Mouse (Mus musculus): ENCODE measurements around the gene C1qb. TPM values are rescaled to one million over a fixed set of nuclear protein-coding genes. Genes with fewer than 3 reads are reported as not detected.

Gene C1qb
- polyA plus RNA-seq, 1 experiment from 2014 or later, result 81.2 TPM

- Histone ChIP-seq H3K27me3 (replicated peaks; ENCODE audit: control insufficient read depth, insufficient read depth, low read length) (peaks cover 91% of the 10 kb centered on the region), H3K36me3 (ENCODE audit: control insufficient read depth, insufficient read depth, low read length) (no peaks in the 10 kb centered on the region), H3K27ac (ENCODE audit: low read depth, low read length) (no peak overlapping the region), H3K9me3 (ENCODE audit: control insufficient read depth, low read length) (no peaks in the 10 kb centered on the region), H3K4me3 (ENCODE audit: low read depth, low read length) (peak overlapping the region; percentile 71), H3K4me2 (peak overlapping the region; percentile 82), H3K9ac (ENCODE audit: low read depth, low read length) (peak overlapping the region; percentile 60), H3K4me1 (replicated peaks; ENCODE audit: control insufficient read depth, insufficient read depth, low read length) (peaks cover 17% of the 10 kb centered on the region)
- 1% methylated on average over 73 of the region's 76 CpGs for WGBS
- no peak for ATAC-seq (replicated peaks; ENCODE audit: low FRiP score)
- DNase-seq (ENCODE audit: low spot score), result no peak
Measured at GRCm38 (mm10) chr4:136834815-136835620, 51.0 kb downstream of the C1qb start.

- H3K4me2 ChIP-seq, result peak overlapping the region; percentile 82
- H3K27me3 ChIP-seq (replicated peaks; ENCODE audit: control insufficient read depth, insufficient read depth, low read length), result peaks cover 92% of the 10 kb centered on the region
- no peak overlapping the region for H3K9ac ChIP-seq (ENCODE audit: low read depth, low read length)
- no peak for ATAC-seq (replicated peaks; ENCODE audit: low FRiP score)
- no peak for DNase-seq (ENCODE audit: low spot score)
- WGBS, result 7% methylated on average over 12 of the region's 12 CpGs
- H3K36me3 ChIP-seq (ENCODE audit: control insufficient read depth, insufficient read depth, low read length), result no peaks in the 10 kb centered on the region
- H3K4me3 ChIP-seq (ENCODE audit: low read depth, low read length), result peak overlapping the region; percentile 71; the same call in 1 of the 2 replicates
- no peaks in the 10 kb centered on the region for H3K9me3 ChIP-seq (ENCODE audit: control insufficient read depth, low read length)
- H3K27ac ChIP-seq (ENCODE audit: low read depth, low read length), result no peak overlapping the region
- H3K4me1 ChIP-seq (replicated peaks; ENCODE audit: control insufficient read depth, insufficient read depth, low read length), result peaks cover 23% of the 10 kb centered on the region
Measured at GRCm38 (mm10) chr4:136834439-136834814, 51.6 kb downstream of the C1qb start.

- no peak overlapping the region for H3K27ac ChIP-seq (ENCODE audit: low read depth, low read length)
- WGBS, result 72% methylated on average over 20 of the region's 21 CpGs
- peaks cover 92% of the 10 kb centered on the region for H3K27me3 ChIP-seq (replicated peaks; ENCODE audit: control insufficient read depth, insufficient read depth, low read length)
- peaks cover 23% of the 10 kb centered on the region for H3K4me1 ChIP-seq (replicated peaks; ENCODE audit: control insufficient read depth, insufficient read depth, low read length)
- H3K4me2 ChIP-seq, result peak overlapping the region; percentile 82
- H3K36me3 ChIP-seq (ENCODE audit: control insufficient read depth, insufficient read depth, low read length), result no peaks in the 10 kb centered on the region
- no peaks in the 10 kb centered on the region for H3K9me3 ChIP-seq (ENCODE audit: control insufficient read depth, low read length)
- ATAC-seq (replicated peaks; ENCODE audit: low FRiP score), result no peak
- H3K9ac ChIP-seq (ENCODE audit: low read depth, low read length), result no peak overlapping the region
- no peak for DNase-seq (ENCODE audit: low spot score)
- H3K4me3 ChIP-seq (ENCODE audit: low read depth, low read length), result 0 out of 2 replicates have a peak overlapping the region, but pooled peaks have one; percentile 11
Measured at GRCm38 (mm10) chr4:136833619-136834351, 52.2 kb downstream of the C1qb start.

- peaks cover 23% of the 10 kb centered on the region for H3K4me1 ChIP-seq (replicated peaks; ENCODE audit: control insufficient read depth, insufficient read depth, low read length)
- H3K9ac ChIP-seq (ENCODE audit: low read depth, low read length), result no peak overlapping the region
- H3K9me3 ChIP-seq (ENCODE audit: control insufficient read depth, low read length), result no peaks in the 10 kb centered on the region
- H3K4me2 ChIP-seq, result no peak overlapping the region
- ATAC-seq (replicated peaks; ENCODE audit: low FRiP score), result no peak
- no peak overlapping the region for H3K4me3 ChIP-seq (ENCODE audit: low read depth, low read length)
- 62% methylated on average over 16 of the region's 16 CpGs for WGBS
- peaks cover 82% of the 10 kb centered on the region for H3K27me3 ChIP-seq (replicated peaks; ENCODE audit: control insufficient read depth, insufficient read depth, low read length)
- no peaks in the 10 kb centered on the region for H3K36me3 ChIP-seq (ENCODE audit: control insufficient read depth, insufficient read depth, low read length)
- no peak for DNase-seq (ENCODE audit: low spot score)
- no peak overlapping the region for H3K27ac ChIP-seq (ENCODE audit: low read depth, low read length)
Measured at GRCm38 (mm10) chr4:136832559-136833232, 53.3 kb downstream of the C1qb start.

GRCm38 (mm10) chr4:136830272-136830823 is 55.6 kb downstream of the C1qb start:
- H3K36me3 ChIP-seq (ENCODE audit: control insufficient read depth, insufficient read depth, low read length), result no peaks in the 10 kb centered on the region
- 41% methylated on average over 9 of the region's 9 CpGs for WGBS
- peaks cover 15% of the 10 kb centered on the region for H3K4me1 ChIP-seq (replicated peaks; ENCODE audit: control insufficient read depth, insufficient read depth, low read length)
- no peak overlapping the region for H3K4me2 ChIP-seq
- H3K27ac ChIP-seq (ENCODE audit: low read depth, low read length), result no peak overlapping the region
- H3K9me3 ChIP-seq (ENCODE audit: control insufficient read depth, low read length), result no peaks in the 10 kb centered on the region
- H3K27me3 ChIP-seq (replicated peaks; ENCODE audit: control insufficient read depth, insufficient read depth, low read length), result peaks cover 61% of the 10 kb centered on the region
- no peak overlapping the region for H3K4me3 ChIP-seq (ENCODE audit: low read depth, low read length)
- no peak overlapping the region for H3K9ac ChIP-seq (ENCODE audit: low read depth, low read length)
- ATAC-seq (replicated peaks; ENCODE audit: low FRiP score) (no peak), DNase-seq (ENCODE audit: low spot score) (no peak)

Other genes with a start within 250 kb of the C1qb start
- 4.8 and 5.1 TPM in 2 replicates for gene Ephb2, start 50.2 kb downstream of the C1qb start, polyA plus RNA-seq (2014; fragmentation: Nextera tagmentation; extraction: Ambion mirVana)
- gene C1qc, start 6.9 kb upstream of the C1qb start, polyA plus RNA-seq (2014; fragmentation: Nextera tagmentation; extraction: Ambion mirVana), result 40.4 and 42.0 TPM in 2 replicates
- gene C1qa, start 12.6 kb upstream of the C1qb start, polyA plus RNA-seq (2014; fragmentation: Nextera tagmentation; extraction: Ambion mirVana), result 32.5 and 37.8 TPM in 2 replicates
- gene Epha8, start 70.6 kb upstream of the C1qb start, polyA plus RNA-seq (2014; fragmentation: Nextera tagmentation; extraction: Ambion mirVana), result 0.21 and 0.22 TPM in 2 replicates
- 4.4 and 5.7 TPM in 2 replicates for gene Zbtb40, start 162.6 kb upstream of the C1qb start, polyA plus RNA-seq (2014; fragmentation: Nextera tagmentation; extraction: Ambion mirVana)

All from liver, embryonic 11.5 days (tissue).